Mouse (Mus musculus) neural tube, embryonic 12.5 days (tissue): ENCODE data around the gene Rora. TPM values are rescaled to one million over a fixed set of nuclear protein-coding genes. Genes with fewer than 3 reads are reported as not detected.

Source experiments
- ATAC-seq: fragments of 200-750 bp; cut with Nextera tagmentation; 2 replicates; pipeline ENCODE4 v1.8.0; 2017; ENCODE audit warnings: low read depth, mild to moderate bottlenecking, moderate TSS enrichment, moderate library complexity; ENCODE audit not compliant: low FRiP score
- H3K27ac ChIP-seq: fragments of 300-500 bp; sonication (generic); 2 replicates; pipeline ENCODE4 v1.5.1; 2016
- H3K27me3 ChIP-seq: fragments of 300-500 bp; sonication (generic); replicated peaks from 2 replicates; pipeline ENCODE4 v1.6.1; 2016; ENCODE audit warnings: mild to moderate bottlenecking
- H3K36me3 ChIP-seq: fragments of 300-500 bp; sonication (generic); 2 replicates; pipeline ENCODE4 v1.6.1; 2016; ENCODE audit warnings: mild to moderate bottlenecking
- H3K4me1 ChIP-seq: fragments of 300-500 bp; sonication (generic); 2 replicates; pipeline ENCODE4 v1.6.1; 2016
- H3K4me2 ChIP-seq: fragments of 300-500 bp; sonication (generic); replicated peaks from 2 replicates; pipeline ENCODE4 v1.6.1; 2016; ENCODE audit warnings: mild to moderate bottlenecking
- H3K4me3 ChIP-seq: fragments of 300-500 bp; sonication (generic); 2 replicates; pipeline ENCODE4 v1.5.1; 2016
- H3K9ac ChIP-seq: fragments of 300-500 bp; sonication (generic); 2 replicates; pipeline ENCODE4 v1.6.1; 2016; ENCODE audit warnings: mild to moderate bottlenecking
- H3K9me3 ChIP-seq: fragments of 300-500 bp; sonication (generic); 2 replicates; pipeline ENCODE4 v1.6.1; 2016; ENCODE audit warnings: mild to moderate bottlenecking
- WGBS: fragments of 180-500 bp; shearing (Covaris S2); methylation state at CpG from one replicate; pipeline ENCODE4 v1.1.7; 2016; 5-methylcytosine and 5-hydroxymethylcytosine counted together
- polyA plus RNA-seq: library from polyadenylated mRNA; unstranded; fragments of >200 nt; fragmentation: Nextera tagmentation; extraction: Ambion mirVana; gene quantifications from 2 replicates; pipeline ENCODE4 v1.2.1, GENCODE M21; 2016

Gene Rora
- polyA plus RNA-seq, 1 experiment from 2014 or later = 5.3 TPM

DNA sequence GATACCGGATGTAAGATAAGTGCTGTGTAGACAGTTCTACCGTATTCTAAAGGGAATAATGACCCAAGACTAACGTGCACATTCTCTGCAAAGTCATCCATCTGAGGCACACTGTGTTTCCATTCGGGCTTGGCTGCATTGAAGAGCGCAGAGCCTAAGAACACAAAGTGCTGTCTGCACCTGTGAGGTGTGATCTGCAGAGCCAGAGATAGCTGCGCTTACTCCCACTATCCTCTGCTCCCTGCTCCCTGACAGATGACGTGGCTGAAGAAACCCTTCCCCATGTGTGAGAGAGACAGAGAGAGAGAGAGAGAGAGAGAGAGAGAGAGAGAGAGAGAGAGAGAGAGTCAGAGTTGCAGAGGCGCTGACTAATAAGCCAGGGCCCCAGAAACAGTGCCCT is 392.3 kb downstream of the Rora start:
- H3K4me3 ChIP-seq = no peak overlapping the region
- H3K27me3 ChIP-seq = no peaks in the 10 kb centered on the region
- no peaks in the 10 kb centered on the region for H3K36me3 ChIP-seq
- H3K4me2 ChIP-seq = no peak overlapping the region
- 70% methylated on average over 8 of the region's 8 CpGs for WGBS
- no peak overlapping the region for H3K27ac ChIP-seq
- H3K9me3 ChIP-seq = no peaks in the 10 kb centered on the region
- ATAC-seq = no peak
- no peaks in the 10 kb centered on the region for H3K4me1 ChIP-seq
- no peak overlapping the region for H3K9ac ChIP-seq

DNA sequence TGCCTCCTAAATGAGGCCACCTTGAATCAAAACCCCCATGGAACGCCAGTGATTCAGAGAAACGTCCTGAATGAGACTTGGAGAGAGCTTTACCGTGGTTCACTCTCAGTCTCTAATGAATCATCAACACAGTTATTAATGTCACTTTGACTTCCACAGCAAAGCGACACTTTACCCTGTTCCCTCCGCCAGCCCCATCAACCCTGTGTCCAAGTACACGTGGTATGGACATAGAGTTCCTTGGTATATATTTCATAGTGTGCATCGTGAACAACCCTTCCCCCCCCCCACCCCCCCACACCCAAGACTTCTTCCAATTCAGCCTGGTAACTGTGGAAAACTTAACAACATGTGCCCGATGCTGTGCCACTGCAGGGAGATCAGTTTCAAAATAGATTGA is 397.3 kb downstream of the Rora start:
- ATAC-seq = no peak
- Histone ChIP-seq H3K9ac (no peak overlapping the region), H3K4me1 (no peaks in the 10 kb centered on the region), H3K27me3 (no peaks in the 10 kb centered on the region), H3K27ac (no peak overlapping the region), H3K36me3 (no peaks in the 10 kb centered on the region), H3K4me3 (no peak overlapping the region), H3K9me3 (no peaks in the 10 kb centered on the region), H3K4me2 (no peak overlapping the region)
- 79% methylated on average over 8 of the region's 8 CpGs for WGBS

DNA sequence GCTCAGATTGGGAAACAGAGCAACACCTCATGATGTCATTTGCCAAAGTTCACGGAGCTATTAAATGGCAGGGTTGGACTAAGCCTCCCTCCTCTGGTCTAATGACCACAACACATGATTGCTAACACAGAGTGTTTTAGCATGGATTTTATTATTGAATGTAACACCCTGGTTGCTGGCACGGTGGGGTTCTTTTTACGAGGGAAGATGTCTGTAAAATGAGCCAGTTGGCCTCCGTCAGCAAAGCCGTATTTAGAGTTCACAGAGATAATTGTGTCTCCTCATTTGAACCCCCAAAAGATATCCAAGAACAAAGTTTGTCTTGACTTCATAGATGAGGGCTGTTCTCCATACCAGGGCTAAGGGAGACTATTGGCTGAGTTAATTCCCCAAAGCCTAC is 398.3 kb downstream of the Rora start:
- H3K36me3 ChIP-seq = no peaks in the 10 kb centered on the region
- WGBS = 80% methylated on average over 5 of the region's 5 CpGs
- no peaks in the 10 kb centered on the region for H3K9me3 ChIP-seq
- H3K4me2 ChIP-seq = no peak overlapping the region
- no peak overlapping the region for H3K27ac ChIP-seq
- no peak overlapping the region for H3K4me3 ChIP-seq
- no peak for ATAC-seq
- no peaks in the 10 kb centered on the region for H3K27me3 ChIP-seq
- no peak overlapping the region for H3K9ac ChIP-seq
- no peaks in the 10 kb centered on the region for H3K4me1 ChIP-seq

DNA sequence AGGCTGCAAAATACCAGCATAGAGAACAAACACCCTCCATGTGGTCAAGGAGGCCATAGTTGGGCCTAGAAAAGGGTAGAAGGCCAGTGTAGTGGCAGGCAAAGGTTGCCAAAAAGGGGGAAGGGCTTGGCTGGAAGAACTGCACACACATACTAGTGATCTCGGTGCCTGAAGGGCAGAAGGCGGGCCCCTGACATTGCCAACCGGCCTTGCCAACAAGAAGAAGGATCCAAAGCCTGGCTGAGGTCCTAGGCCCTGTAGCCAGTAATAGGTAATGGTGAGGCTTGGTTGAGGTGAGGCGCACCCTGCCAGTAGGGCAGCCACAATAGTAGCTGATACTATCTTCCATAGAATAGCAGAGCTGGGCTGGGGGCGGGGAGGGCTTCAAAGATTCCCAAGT is 401.7 kb downstream of the Rora start:
- Histone ChIP-seq H3K4me1 (no peaks in the 10 kb centered on the region), H3K4me3 (no peak overlapping the region), H3K27ac (no peak overlapping the region), H3K36me3 (no peaks in the 10 kb centered on the region), H3K27me3 (no peaks in the 10 kb centered on the region), H3K4me2 (no peak overlapping the region), H3K9ac (no peak overlapping the region), H3K9me3 (no peaks in the 10 kb centered on the region)
- 98% methylated on average over 5 of the region's 5 CpGs for WGBS
- ATAC-seq = no peak

DNA sequence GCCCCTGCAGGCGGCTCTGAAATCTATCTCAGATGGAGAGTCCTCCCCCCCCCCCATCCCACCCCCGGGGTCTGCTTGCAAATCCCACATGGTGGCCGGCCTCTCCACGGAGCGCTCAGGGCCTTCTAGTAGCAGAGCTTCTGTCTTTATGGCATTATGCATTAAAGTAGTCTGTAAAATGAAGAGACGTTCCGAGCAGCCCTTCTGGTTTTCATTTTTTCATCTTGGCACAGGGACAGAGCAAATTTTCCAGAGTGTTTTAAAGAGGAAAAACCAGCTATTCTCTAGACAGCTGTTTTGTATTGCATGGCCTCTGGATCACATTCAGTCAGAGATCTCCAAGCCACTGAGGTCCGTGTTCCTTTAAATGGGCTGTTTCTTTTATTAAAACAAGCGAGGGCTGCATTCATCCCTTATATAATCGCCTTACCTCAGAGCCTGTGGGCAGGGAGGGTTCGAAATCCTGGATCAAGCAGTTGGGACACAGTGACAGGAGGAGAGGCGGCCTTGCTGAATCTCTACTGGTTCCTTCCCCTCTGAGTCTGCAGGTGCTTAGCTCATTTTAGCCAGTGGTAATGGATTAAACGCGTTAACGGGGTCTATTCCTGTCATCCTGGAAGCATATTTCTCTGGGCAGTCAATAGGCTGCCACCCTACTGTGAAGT is 417.7 kb downstream of the Rora start:
- Histone ChIP-seq H3K4me1 (no peaks in the 10 kb centered on the region), H3K9me3 (no peaks in the 10 kb centered on the region), H3K4me3 (no peak overlapping the region), H3K4me2 (no peak overlapping the region), H3K27me3 (no peaks in the 10 kb centered on the region), H3K36me3 (no peaks in the 10 kb centered on the region), H3K27ac (no peak overlapping the region), H3K9ac (no peak overlapping the region)
- no peak for ATAC-seq
- WGBS = 68% methylated on average over 15 of the region's 15 CpGs

DNA sequence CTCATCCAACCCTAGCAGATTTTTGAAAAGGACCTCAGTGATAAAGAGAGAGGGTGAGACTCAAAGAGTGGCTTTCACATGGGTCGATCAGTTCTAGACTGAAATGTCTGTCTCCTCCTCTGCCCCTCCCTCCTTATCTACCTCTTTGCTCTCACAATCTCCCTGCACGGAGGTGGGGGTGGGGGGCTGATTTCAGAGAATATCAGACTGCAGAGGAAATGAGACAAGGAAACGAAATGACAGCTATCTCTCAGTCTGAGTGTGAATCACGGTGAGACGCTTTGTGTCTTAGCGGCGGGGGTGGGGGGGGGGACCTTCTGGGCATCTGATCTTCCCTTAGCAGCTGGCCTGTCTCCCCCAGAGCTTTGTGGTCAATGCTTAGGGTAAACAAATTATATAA is 419.7 kb downstream of the Rora start:
- no peak overlapping the region for H3K4me2 ChIP-seq
- no peaks in the 10 kb centered on the region for H3K27me3 ChIP-seq
- H3K4me1 ChIP-seq = no peaks in the 10 kb centered on the region
- H3K27ac ChIP-seq = no peak overlapping the region
- 80% methylated on average over 7 of the region's 7 CpGs for WGBS
- no peaks in the 10 kb centered on the region for H3K9me3 ChIP-seq
- no peak for ATAC-seq
- no peak overlapping the region for H3K4me3 ChIP-seq
- H3K9ac ChIP-seq = no peak overlapping the region
- H3K36me3 ChIP-seq = no peaks in the 10 kb centered on the region

DNA sequence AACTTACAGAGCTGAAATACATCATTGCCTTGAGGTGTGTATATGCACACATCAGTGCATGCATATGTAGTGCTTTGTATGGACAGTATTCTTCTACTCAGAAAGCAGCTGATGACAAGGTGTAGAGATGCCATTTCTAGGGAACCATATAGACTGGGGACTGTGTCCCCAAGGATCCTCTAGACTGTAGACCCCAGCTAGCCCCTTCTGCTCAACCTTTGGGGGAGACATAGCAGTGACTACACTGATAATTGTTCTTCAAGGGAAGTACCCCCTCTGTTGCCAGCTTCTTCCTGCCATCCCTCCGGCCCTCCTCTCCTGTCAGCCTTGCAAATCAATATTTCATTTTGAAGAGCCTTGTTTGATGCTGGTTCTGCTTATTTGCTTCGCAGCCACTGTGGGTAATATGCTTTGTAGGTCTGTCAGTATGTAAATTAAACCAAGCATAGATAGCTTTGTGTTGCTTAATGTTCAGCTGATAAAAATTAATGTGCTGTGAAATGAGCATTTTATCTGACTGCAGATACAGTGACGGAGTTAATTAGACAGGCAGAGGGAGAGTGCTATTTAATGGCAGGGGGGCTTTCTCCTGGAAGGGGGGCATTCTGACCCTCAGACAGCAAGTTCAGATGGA is 430.6 kb downstream of the Rora start:
- H3K27ac ChIP-seq = no peak overlapping the region
- H3K27me3 ChIP-seq = peaks cover 38% of the 10 kb centered on the region
- no peak overlapping the region for H3K4me2 ChIP-seq
- whole genome bisulfite sequencing = 24% methylated on average over 3 of the region's 3 CpGs
- no peaks in the 10 kb centered on the region for H3K9me3 ChIP-seq
- H3K4me1 ChIP-seq = peaks cover 14% of the 10 kb centered on the region
- H3K4me3 ChIP-seq = no peak overlapping the region
- H3K9ac ChIP-seq = no peak overlapping the region
- ATAC-seq = peak; percentile 61; the same call in 1 of the 2 replicates
- no peaks in the 10 kb centered on the region for H3K36me3 ChIP-seq

DNA sequence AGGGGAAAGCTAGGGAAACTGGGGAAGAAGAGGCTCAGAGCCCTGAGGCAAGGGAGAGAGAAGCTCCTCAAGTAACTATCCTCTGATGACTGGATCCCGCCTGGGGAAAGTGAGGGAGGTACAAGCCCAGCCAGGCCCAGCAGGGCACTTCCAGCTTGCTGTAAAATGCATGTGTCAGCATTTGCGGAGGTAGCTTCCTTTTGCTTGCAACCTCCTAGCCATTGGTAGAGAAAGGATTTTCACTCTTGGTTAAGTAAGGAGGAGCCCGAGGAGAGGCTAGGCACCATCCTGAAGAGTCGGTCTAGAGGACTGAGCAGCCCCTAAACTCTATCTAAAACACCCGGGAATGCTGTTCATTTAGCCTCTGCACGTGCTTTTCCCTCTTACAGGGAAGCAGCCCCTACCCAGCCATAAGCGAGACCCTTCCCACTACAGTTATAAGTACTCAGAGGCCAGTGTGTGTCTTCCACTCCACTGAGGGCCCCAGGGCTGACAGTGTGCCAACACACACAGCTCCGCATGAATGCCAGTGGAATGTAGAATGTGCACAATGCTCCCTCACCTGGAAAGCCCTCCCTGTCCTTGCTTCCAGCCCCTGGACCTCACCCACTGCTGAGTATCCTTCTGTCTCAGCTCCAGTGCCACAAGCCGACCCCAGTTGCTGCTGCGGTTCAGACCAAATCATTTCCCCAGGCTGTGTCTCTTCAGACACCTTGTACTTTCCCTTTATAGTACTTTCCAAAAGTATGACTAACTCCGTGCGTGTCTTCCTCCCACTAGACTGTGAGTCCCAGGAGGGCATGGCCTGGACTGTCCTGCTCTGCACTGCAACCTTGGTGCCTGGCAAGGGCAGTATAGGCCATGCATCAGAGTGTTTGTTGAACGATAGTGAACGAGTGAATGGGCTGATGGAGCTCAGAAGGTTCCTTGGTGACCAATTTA is 431.4 kb downstream of the Rora start:
- 63% methylated on average over 14 of the region's 14 CpGs for WGBS

DNA sequence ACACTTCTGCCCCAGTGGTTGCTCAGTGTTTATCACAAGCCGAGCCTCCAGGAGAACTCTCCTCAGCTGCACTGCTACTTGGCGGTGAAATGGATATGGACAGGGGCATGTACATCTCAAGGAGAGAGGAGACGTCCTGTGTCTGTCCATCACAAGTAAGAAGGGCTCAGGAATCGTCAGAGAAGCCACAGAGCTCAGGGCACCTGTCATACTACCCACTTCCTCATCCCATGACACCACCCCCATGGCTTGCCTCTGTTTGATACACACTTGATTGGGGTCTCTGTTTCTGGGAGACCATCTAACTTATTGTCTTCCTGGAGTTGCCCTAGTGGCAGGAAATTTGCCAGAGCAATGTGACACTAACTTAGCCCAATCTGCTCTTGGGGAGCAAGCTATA is 433.3 kb downstream of the Rora start:
- no peaks in the 10 kb centered on the region for H3K36me3 ChIP-seq
- no peak overlapping the region for H3K4me2 ChIP-seq
- 86% methylated on average over 4 of the region's 4 CpGs for WGBS
- H3K9me3 ChIP-seq = no peaks in the 10 kb centered on the region
- peaks cover 14% of the 10 kb centered on the region for H3K4me1 ChIP-seq
- no peak overlapping the region for H3K4me3 ChIP-seq
- peaks cover 37% of the 10 kb centered on the region for H3K27me3 ChIP-seq
- H3K27ac ChIP-seq = no peak overlapping the region
- ATAC-seq = no peak
- no peak overlapping the region for H3K9ac ChIP-seq

More for the DNA sequence above, 431.4 kb downstream of the Rora start:
- Histone ChIP-seq H3K4me2 (0 out of 2 replicates have a peak overlapping the region, but pooled peaks have one; percentile 17), H3K27ac (no peak overlapping the region), H3K4me3 (no peak overlapping the region), H3K36me3 (no peaks in the 10 kb centered on the region), H3K9ac (no peak overlapping the region), H3K9me3 (no peaks in the 10 kb centered on the region), H3K27me3 (peaks cover 38% of the 10 kb centered on the region), H3K4me1 (peaks cover 14% of the 10 kb centered on the region)
- peak; percentile 37; the same call in 1 of the 2 replicates for ATAC-seq

DNA sequence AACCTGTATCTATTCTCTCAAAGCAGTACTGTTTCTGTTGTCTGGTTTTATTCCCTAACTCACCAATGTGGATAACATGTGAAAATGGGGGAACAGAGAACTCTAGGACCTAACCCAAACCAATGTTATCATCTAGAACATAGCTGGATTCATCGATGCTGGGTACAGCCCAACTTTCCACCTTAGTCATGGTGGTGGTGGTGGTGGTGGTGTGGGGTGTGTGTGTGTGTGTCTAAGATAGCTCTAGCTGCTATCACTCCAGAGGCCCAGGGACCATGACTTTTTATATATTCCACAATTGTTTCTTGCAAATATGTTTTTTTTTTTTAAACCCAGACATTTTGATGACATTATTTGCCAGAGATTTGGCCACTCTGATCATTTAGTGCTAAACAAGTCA is 433.7 kb downstream of the Rora start:
- Histone ChIP-seq H3K9me3 (no peaks in the 10 kb centered on the region), H3K4me1 (peaks cover 14% of the 10 kb centered on the region), H3K9ac (no peak overlapping the region), H3K27ac (no peak overlapping the region), H3K4me2 (no peak overlapping the region), H3K27me3 (peaks cover 32% of the 10 kb centered on the region), H3K4me3 (no peak overlapping the region), H3K36me3 (no peaks in the 10 kb centered on the region)
- WGBS = 91% methylated on average over 1 of the region's 1 CpGs
- no peak for ATAC-seq

DNA sequence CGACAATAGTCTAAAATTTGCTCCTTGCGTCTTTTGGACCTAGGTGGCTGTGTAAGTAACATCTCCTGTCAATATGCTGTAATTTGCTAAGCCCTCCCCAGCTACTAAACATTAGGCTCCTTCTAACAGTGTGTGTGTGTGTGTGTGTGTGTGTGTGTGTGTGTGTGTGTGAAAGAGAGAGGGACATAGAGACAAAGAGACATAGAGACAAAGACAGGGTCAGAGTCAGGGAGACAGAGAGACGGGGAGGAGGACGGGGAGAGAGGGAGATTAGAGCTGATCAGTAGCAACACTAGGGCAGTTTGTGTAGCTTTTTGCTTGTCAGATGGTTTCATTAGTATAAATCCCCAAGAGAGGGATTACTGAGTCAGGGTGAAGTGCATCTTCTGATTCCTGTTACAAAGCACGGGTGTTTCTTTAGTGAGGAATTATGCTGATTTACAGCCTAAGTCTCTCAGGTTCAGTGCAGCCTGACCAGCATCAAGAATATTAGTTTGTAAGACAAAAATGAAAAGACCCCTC is 437.2 kb downstream of the Rora start:
- ATAC-seq = no peak
- Histone ChIP-seq H3K4me2 (no peak overlapping the region), H3K27me3 (peaks cover 19% of the 10 kb centered on the region), H3K4me3 (no peak overlapping the region), H3K36me3 (no peaks in the 10 kb centered on the region), H3K27ac (no peak overlapping the region), H3K4me1 (no peaks in the 10 kb centered on the region), H3K9me3 (no peaks in the 10 kb centered on the region), H3K9ac (no peak overlapping the region)
- 67% methylated on average over 5 of the region's 5 CpGs for WGBS
